Mouse (Mus musculus) C2C12 (cell line): ENCODE measurements at regions not wholly inside any gene's neighbourhood (a gene's known extent, or its start where the extent isn't known, plus 50 kb on each side); places are given as distances from the start of the nearest gene placed in this dataset.

ENCODE experiments used
- H3K27me3 ChIP-seq: one replicate; pipeline ENCODE4 v1.6.1; 2011; ENCODE audit not compliant: control insufficient read depth, insufficient read depth, insufficient read length
- H3K36me3 ChIP-seq: one replicate; pipeline ENCODE4 v1.6.1; 2011; ENCODE audit not compliant: control insufficient read depth, insufficient read depth
- H3K4me3 ChIP-seq: one replicate; pipeline ENCODE4 v1.5.1; 2011; ENCODE audit warnings: mild to moderate bottlenecking, control low read depth; ENCODE audit not compliant: poor library complexity, insufficient read depth, severe bottlenecking
- H3K79me2 ChIP-seq: one replicate; pipeline ENCODE4 v1.6.1; 2011; ENCODE audit not compliant: control insufficient read depth, insufficient read depth
- H3K79me3 ChIP-seq: one replicate; pipeline ENCODE4 v1.6.1; 2011; ENCODE audit warnings: low read depth, control low read depth
- H3ac ChIP-seq: one replicate; pipeline ENCODE3; 2011; ENCODE audit warnings: low read depth; ENCODE audit not compliant: control insufficient read depth, insufficient read length
- CEBPB ChIP-seq: IDR thresholded peaks from one replicate; pipeline ENCODE4 v1.6.1; 2011; ENCODE audit warnings: low read depth, mild to moderate bottlenecking, control low read depth, moderate library complexity
- CTCF ChIP-seq: IDR thresholded peaks from one replicate; pipeline ENCODE4 v1.5.1; 2011; ENCODE audit not compliant: control insufficient read depth, insufficient read depth, insufficient read length
- FOSL1 ChIP-seq: IDR thresholded peaks from one replicate; pipeline ENCODE4 v1.8.0; 2011; ENCODE audit warnings: mild to moderate bottlenecking, low read length; ENCODE audit not compliant: poor library complexity, insufficient read depth, severe bottlenecking
- MAX ChIP-seq: IDR thresholded peaks from one replicate; pipeline ENCODE4 v1.6.1; 2011; ENCODE audit warnings: mild to moderate bottlenecking, control low read depth
- MYOD1 ChIP-seq: IDR thresholded peaks from one replicate; pipeline ENCODE4 v1.6.1; 2011; ENCODE audit warnings: low read depth; ENCODE audit not compliant: control insufficient read depth, insufficient read length
- MYOG ChIP-seq: IDR thresholded peaks from one replicate; pipeline ENCODE4 v1.6.1; 2011; ENCODE audit not compliant: control insufficient read depth, insufficient read length; ENCODE audit errors: extremely low read depth
- USF1 ChIP-seq: IDR thresholded peaks from one replicate; pipeline ENCODE4 v1.6.1; 2011; ENCODE audit warnings: low read depth, mild to moderate bottlenecking, control low read depth, moderate library complexity

DNA sequence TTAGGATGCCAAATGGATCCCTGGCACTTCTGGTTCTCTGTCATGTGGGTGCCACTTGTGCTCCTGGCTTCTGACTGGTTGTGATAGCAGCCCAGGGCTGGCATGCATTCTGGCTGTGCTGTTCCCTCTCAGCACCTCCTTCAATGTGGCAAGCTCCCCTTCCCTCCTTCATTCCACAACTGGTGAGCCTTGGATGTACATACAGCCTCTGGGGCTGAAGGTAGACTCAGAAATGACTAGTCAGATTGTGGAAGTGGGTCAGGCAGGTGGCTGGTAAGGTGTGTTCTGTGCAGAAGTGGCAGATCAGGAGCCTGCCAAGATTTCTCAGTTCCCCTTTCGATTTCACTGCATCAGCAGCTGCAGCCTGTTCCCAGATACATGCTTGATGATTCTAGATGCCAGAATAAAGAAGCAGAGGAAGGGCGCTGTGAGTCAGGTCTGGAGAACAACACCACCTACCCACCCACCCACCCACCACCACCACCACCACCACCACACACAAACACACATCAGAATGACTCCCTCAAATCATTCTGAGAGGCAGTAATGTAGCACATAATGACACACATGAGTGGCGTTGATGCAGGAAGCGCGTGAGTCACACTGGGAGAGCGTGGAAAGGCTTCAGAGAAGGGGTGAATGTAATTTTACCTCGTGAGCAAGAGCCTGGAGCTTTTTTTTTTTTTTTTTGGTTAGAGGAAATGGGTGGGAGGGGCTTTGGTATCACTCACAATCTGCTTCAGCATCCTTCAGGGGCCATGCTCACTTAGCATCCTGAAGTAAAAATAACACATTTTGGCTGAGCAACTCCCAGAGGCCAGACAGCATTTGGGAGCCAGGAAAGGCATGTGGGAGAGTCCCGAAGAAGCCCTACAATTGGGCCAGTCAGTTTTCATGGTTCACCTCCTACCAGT, 104.6 kb upstream of the Eci2 start:
- Histone ChIP-seq H3K79me3 (no peaks in the 10 kb centered on the region), H3ac (no peak overlapping the region), H3K27me3 (no peaks in the 10 kb centered on the region)

GRCm38 (mm10) chr13:35151629-35152028, 124.7 kb upstream of the Eci2 start:
- Histone ChIP-seq H3K79me2 (no peaks in the 10 kb centered on the region), H3ac (no peak overlapping the region), H3K4me3 (no peak overlapping the region), H3K27me3 (no peaks in the 10 kb centered on the region), H3K36me3 (no peaks in the 10 kb centered on the region), H3K79me3 (no peaks in the 10 kb centered on the region)
- TF ChIP-seq MAX, result no peak
- TF ChIP-seq USF1, result no peak
- TF ChIP-seq FOSL1, result no peak
- no peak for TF ChIP-seq MYOG
- TF ChIP-seq CTCF, result no peak
- no peak for TF ChIP-seq CEBPB
- no peak for TF ChIP-seq MYOD1

More for the DNA sequence above, 104.6 kb upstream of the Eci2 start:
- TF ChIP-seq USF1, result no peak
- no peak for TF ChIP-seq MYOG
- no peak for TF ChIP-seq CEBPB
- no peak for TF ChIP-seq CTCF
- TF ChIP-seq MYOD1, result no peak
- no peak for TF ChIP-seq FOSL1
- no peak for TF ChIP-seq MAX
- H3K36me3 ChIP-seq, result no peaks in the 10 kb centered on the region
- H3K4me3 ChIP-seq, result no peak overlapping the region
- H3K79me2 ChIP-seq, result no peaks in the 10 kb centered on the region

DNA sequence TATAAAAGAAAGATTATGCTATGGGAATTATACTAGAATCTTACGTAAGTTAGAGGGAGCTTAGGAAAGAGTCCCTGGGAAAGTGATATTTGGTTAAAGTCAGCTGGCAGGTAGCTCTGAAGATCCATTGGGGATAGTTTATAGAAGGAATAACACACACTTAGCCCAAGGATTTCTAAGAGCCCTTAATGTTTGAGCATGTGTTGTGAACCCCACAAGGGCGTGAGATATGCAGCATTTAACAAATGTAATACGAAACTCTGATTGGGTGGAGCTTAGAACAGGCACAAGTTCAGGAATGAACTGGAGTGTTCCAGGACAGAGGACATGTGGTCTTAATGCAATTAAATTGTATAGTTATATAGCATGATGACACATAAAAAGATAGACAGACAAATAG, 132.6 kb upstream of the Eci2 start:
- Histone ChIP-seq H3K79me3 (no peaks in the 10 kb centered on the region), H3K4me3 (no peak overlapping the region), H3K27me3 (no peaks in the 10 kb centered on the region), H3K36me3 (no peaks in the 10 kb centered on the region), H3ac (no peak overlapping the region), H3K79me2 (no peaks in the 10 kb centered on the region)
- TF ChIP-seq MYOG, result no peak
- TF ChIP-seq USF1, result no peak
- no peak for TF ChIP-seq MYOD1
- TF ChIP-seq FOSL1, result no peak
- TF ChIP-seq CTCF, result no peak
- TF ChIP-seq CEBPB, result no peak
- no peak for TF ChIP-seq MAX

- H3K79me2 ChIP-seq, result no peaks in the 10 kb centered on the region
- no peak overlapping the region for H3K4me3 ChIP-seq
- H3ac ChIP-seq, result no peak overlapping the region
- TF ChIP-seq USF1 (no peak), MAX (no peak), FOSL1 (no peak), CEBPB (no peak), MYOD1 (no peak), MYOG (no peak), CTCF (no peak)
- no peaks in the 10 kb centered on the region for H3K79me3 ChIP-seq
- no peaks in the 10 kb centered on the region for H3K36me3 ChIP-seq
- H3K27me3 ChIP-seq, result no peaks in the 10 kb centered on the region
Measured at GRCm38 (mm10) chr13:35160767-35161166, 133.9 kb upstream of the Eci2 start.

DNA sequence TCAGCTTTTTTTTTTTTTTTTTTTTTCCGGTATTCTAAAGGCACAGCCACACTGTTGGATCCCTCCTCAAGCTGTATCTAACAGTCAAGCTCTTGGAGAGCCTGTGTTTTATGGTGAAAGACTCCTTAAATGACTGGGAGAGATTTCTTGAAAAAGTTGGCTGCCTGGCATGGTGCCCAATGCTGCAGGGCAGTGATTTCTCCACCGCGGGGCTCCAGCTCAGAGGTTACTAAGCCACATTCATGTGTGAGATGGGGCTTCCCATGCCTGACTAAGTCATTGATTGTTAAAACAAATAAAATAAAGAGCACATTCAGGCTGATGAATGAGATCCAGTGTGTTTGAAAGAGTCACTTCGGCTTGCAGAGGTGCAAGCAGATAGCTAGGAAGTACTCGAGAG, 139.2 kb upstream of the Eci2 start:
- H3K79me2 ChIP-seq, result no peaks in the 10 kb centered on the region
- TF ChIP-seq FOSL1 (no peak), CEBPB (no peak), MAX (no peak), USF1 (no peak), MYOD1 (no peak), MYOG (no peak), CTCF (no peak)
- no peaks in the 10 kb centered on the region for H3K79me3 ChIP-seq
- no peak overlapping the region for H3ac ChIP-seq
- H3K27me3 ChIP-seq, result no peaks in the 10 kb centered on the region
- no peak overlapping the region for H3K4me3 ChIP-seq
- H3K36me3 ChIP-seq, result no peaks in the 10 kb centered on the region
